Mouse (Mus musculus) C2C12 (cell line): ENCODE measurements around the gene Dpf3. TPM values are rescaled to one million over a fixed set of nuclear protein-coding genes. Genes with fewer than 3 reads are reported as not detected.

Experiments
- H3K27me3 ChIP-seq: one replicate; pipeline ENCODE4 v1.6.1; 2011; ENCODE audit not compliant: control insufficient read depth, insufficient read depth, insufficient read length
- H3K36me3 ChIP-seq: one replicate; pipeline ENCODE4 v1.6.1; 2011; ENCODE audit not compliant: control insufficient read depth, insufficient read depth
- H3K4me3 ChIP-seq: one replicate; pipeline ENCODE4 v1.5.1; 2011; ENCODE audit warnings: mild to moderate bottlenecking, control low read depth; ENCODE audit not compliant: poor library complexity, insufficient read depth, severe bottlenecking
- H3K79me2 ChIP-seq: one replicate; pipeline ENCODE4 v1.6.1; 2011; ENCODE audit not compliant: control insufficient read depth, insufficient read depth
- H3K79me3 ChIP-seq: one replicate; pipeline ENCODE4 v1.6.1; 2011; ENCODE audit warnings: low read depth, control low read depth
- H3ac ChIP-seq: one replicate; pipeline ENCODE3; 2011; ENCODE audit warnings: low read depth; ENCODE audit not compliant: control insufficient read depth, insufficient read length
- CEBPB ChIP-seq: IDR thresholded peaks from one replicate; pipeline ENCODE4 v1.6.1; 2011; ENCODE audit warnings: low read depth, mild to moderate bottlenecking, control low read depth, moderate library complexity
- CTCF ChIP-seq: IDR thresholded peaks from one replicate; pipeline ENCODE4 v1.5.1; 2011; ENCODE audit not compliant: control insufficient read depth, insufficient read depth, insufficient read length
- FOSL1 ChIP-seq: IDR thresholded peaks from one replicate; pipeline ENCODE4 v1.8.0; 2011; ENCODE audit warnings: mild to moderate bottlenecking, low read length; ENCODE audit not compliant: poor library complexity, insufficient read depth, severe bottlenecking
- MAX ChIP-seq: IDR thresholded peaks from one replicate; pipeline ENCODE4 v1.6.1; 2011; ENCODE audit warnings: mild to moderate bottlenecking, control low read depth
- MYOD1 ChIP-seq: IDR thresholded peaks from one replicate; pipeline ENCODE4 v1.6.1; 2011; ENCODE audit warnings: low read depth; ENCODE audit not compliant: control insufficient read depth, insufficient read length
- MYOG ChIP-seq: IDR thresholded peaks from one replicate; pipeline ENCODE4 v1.6.1; 2011; ENCODE audit not compliant: control insufficient read depth, insufficient read length; ENCODE audit errors: extremely low read depth
- USF1 ChIP-seq: IDR thresholded peaks from one replicate; pipeline ENCODE4 v1.6.1; 2011; ENCODE audit warnings: low read depth, mild to moderate bottlenecking, control low read depth, moderate library complexity
- polyA plus RNA-seq: library from polyadenylated mRNA; unstranded; fragments of >200 nt; fragmentation: generic; extraction: Trizol; gene quantifications from one replicate; pipeline ENCODE4 v1.2.1, GENCODE M21; 2012; ENCODE audit warnings: missing spikeins

Gene Dpf3
- polyA plus RNA-seq, 1 experiment, result 0.25 TPM

DNA sequence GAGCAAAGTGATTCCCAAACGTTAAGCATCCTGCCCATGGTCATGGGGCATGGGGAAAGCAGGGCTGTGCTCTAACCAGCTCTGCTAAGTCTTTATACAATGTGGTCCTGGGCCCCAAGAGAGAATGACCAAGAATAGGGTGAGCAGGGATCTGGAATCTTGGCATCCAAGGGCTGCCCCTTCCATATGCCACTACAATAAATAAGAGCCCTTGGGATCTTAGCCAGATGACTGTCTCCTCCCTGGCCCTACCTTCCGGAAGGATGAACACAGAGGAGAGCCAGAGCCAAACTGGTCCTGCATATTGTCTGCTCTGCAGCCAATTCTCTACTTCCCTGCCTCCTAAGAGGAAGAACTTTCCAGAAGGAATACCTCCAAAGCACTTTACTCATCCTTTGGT, 238.9 kb downstream of the Dpf3 start:
- Histone ChIP-seq H3K27me3 (no peaks in the 10 kb centered on the region), H3K36me3 (no peaks in the 10 kb centered on the region), H3K79me3 (no peaks in the 10 kb centered on the region), H3K79me2 (no peaks in the 10 kb centered on the region), H3ac (no peak overlapping the region), H3K4me3 (no peak overlapping the region)
- TF ChIP-seq MAX (no peak), MYOG (no peak), MYOD1 (no peak), CTCF (no peak), CEBPB (no peak), USF1 (no peak), FOSL1 (no peak)

DNA sequence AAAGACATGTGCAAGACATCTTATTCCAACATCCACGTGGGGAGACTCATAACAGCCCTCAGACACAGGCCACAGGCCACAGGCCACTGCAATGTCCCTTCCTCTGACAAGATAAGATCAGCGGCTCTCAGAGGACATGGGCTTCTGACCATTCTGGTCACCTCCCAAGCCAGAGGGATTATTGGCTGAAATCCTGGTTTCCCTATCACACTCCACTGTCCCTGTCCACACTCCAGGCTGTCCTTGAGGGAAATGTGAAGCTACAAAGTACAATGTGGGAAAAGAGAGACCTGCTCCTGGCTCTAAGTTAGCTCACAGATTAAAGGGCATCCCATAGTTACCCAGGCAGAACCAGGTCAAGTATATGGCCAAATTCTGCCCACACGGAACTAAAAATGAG, 239.8 kb downstream of the Dpf3 start:
- Histone ChIP-seq H3K27me3 (no peaks in the 10 kb centered on the region), H3K79me2 (no peaks in the 10 kb centered on the region), H3ac (no peak overlapping the region), H3K36me3 (no peaks in the 10 kb centered on the region), H3K79me3 (no peaks in the 10 kb centered on the region), H3K4me3 (no peak overlapping the region)
- TF ChIP-seq MYOG, result no peak
- no peak for TF ChIP-seq USF1
- TF ChIP-seq CTCF, result no peak
- TF ChIP-seq CEBPB, result no peak
- TF ChIP-seq FOSL1, result no peak
- no peak for TF ChIP-seq MYOD1
- TF ChIP-seq MAX, result no peak

DNA sequence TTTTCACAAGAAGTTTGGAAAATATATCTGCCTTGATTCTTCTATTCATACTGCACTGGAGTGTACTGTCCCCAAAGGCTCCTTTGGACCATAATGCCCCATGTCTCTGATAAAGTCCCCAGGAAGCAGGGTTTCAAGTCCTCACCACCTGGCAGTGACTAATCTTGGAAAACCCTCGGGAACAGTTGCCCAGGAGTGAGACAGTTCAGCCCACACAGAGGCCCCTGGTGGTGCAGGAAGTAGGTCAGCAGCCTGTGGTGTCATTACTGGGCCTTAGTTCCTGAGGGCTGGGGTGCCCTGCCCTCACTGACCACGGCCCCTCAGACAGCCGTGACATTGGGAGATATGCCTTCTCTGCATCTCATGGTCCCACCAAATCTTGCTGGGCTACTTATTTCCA, 246.5 kb downstream of the Dpf3 start:
- Histone ChIP-seq H3K79me2 (no peaks in the 10 kb centered on the region), H3K79me3 (no peaks in the 10 kb centered on the region), H3K36me3 (no peaks in the 10 kb centered on the region), H3K4me3 (no peak overlapping the region), H3K27me3 (no peaks in the 10 kb centered on the region), H3ac (no peak overlapping the region)
- no peak for TF ChIP-seq MAX
- TF ChIP-seq CTCF, result no peak
- no peak for TF ChIP-seq FOSL1
- TF ChIP-seq MYOG, result no peak
- TF ChIP-seq USF1, result no peak
- TF ChIP-seq CEBPB, result no peak
- TF ChIP-seq MYOD1, result no peak

- TF ChIP-seq CEBPB (no peak), MYOG (no peak), CTCF (no peak), MAX (no peak), FOSL1 (no peak), USF1 (no peak), MYOD1 (no peak)
- no peak overlapping the region for H3K4me3 ChIP-seq
- H3K36me3 ChIP-seq, result no peaks in the 10 kb centered on the region
- no peaks in the 10 kb centered on the region for H3K79me3 ChIP-seq
- H3K79me2 ChIP-seq, result no peaks in the 10 kb centered on the region
- H3K27me3 ChIP-seq, result no peaks in the 10 kb centered on the region
- H3ac ChIP-seq, result no peak overlapping the region
Measured at GRCm38 (mm10) chr12:83240571-83240970, 246.9 kb downstream of the Dpf3 start.

DNA sequence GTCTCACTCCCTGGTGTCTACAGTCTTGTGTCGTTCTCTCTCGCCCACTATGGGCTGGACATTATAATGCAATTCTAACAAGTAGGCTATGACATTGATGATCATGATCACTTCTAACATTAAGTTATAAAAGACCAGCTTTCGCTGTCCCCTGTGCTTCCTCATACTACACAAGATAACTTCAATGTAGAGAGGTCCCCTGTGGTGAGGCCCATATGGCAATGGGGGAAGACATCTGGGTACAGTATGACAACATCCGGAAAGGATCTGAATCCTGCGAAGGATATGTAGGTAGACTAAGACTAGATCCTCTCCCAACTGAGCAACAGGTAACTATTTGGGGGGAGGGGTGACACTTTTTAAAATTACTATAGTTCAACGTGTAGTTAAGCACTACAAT, 251.7 kb downstream of the Dpf3 start:
- Histone ChIP-seq H3K4me3 (no peak overlapping the region), H3K79me2 (no peaks in the 10 kb centered on the region), H3K79me3 (no peaks in the 10 kb centered on the region), H3K36me3 (no peaks in the 10 kb centered on the region), H3K27me3 (no peaks in the 10 kb centered on the region), H3ac (no peak overlapping the region)
- TF ChIP-seq CEBPB (no peak), USF1 (no peak), MAX (no peak), MYOG (no peak), MYOD1 (no peak), FOSL1 (no peak), CTCF (no peak)

- no peaks in the 10 kb centered on the region for H3K79me2 ChIP-seq
- no peaks in the 10 kb centered on the region for H3K36me3 ChIP-seq
- H3ac ChIP-seq, result no peak overlapping the region
- no peaks in the 10 kb centered on the region for H3K79me3 ChIP-seq
- H3K27me3 ChIP-seq, result no peaks in the 10 kb centered on the region
- no peak overlapping the region for H3K4me3 ChIP-seq
- no peak for TF ChIP-seq FOSL1
- TF ChIP-seq USF1, result no peak
Measured at GRCm38 (mm10) chr12:83234981-83235380, 252.5 kb downstream of the Dpf3 start.

DNA sequence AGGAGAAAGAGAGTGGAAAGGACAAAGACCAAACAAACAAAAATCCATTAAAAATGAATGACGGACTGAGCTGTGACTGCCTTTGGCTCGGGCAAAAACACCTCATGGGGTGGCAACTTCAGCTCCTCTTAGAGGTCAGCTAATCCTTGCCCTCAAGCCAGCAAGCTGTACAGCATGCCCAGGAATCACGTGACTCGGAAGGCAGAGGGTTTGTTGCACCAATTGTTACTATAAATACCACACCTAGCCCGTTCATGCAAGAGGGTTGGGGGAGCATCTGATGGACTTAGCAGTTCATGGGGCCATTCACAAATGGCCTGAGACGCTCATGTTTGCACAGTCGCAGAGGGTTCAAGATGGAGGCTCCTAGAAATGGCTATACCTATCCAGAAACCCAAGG, 253.9 kb downstream of the Dpf3 start:
- TF ChIP-seq MAX (no peak), CEBPB (no peak), MYOD1 (no peak), MYOG (no peak), USF1 (no peak), CTCF (no peak), FOSL1 (no peak)
- Histone ChIP-seq H3K4me3 (no peak overlapping the region), H3K36me3 (no peaks in the 10 kb centered on the region)

More for the DNA sequence above, 253.9 kb downstream of the Dpf3 start:
- no peaks in the 10 kb centered on the region for H3K79me2 ChIP-seq
- H3K27me3 ChIP-seq, result no peaks in the 10 kb centered on the region
- H3K79me3 ChIP-seq, result no peaks in the 10 kb centered on the region
- no peak overlapping the region for H3ac ChIP-seq
